Mouse (Mus musculus): ENCODE data around the gene Dynlt1a. TPM values are rescaled to one million over a fixed set of nuclear protein-coding genes. Genes with fewer than 3 reads are reported as not detected.
"Not testable (repeated sequence)": the region's sequence is repeated elsewhere in the genome, so short reads cannot be mapped to it uniquely, and the experiment has no call there.

The Dynlt1a gene
- total RNA-seq (2021) = 1 to 10 TPM; 4.2 to 5.1 TPM

DNA sequence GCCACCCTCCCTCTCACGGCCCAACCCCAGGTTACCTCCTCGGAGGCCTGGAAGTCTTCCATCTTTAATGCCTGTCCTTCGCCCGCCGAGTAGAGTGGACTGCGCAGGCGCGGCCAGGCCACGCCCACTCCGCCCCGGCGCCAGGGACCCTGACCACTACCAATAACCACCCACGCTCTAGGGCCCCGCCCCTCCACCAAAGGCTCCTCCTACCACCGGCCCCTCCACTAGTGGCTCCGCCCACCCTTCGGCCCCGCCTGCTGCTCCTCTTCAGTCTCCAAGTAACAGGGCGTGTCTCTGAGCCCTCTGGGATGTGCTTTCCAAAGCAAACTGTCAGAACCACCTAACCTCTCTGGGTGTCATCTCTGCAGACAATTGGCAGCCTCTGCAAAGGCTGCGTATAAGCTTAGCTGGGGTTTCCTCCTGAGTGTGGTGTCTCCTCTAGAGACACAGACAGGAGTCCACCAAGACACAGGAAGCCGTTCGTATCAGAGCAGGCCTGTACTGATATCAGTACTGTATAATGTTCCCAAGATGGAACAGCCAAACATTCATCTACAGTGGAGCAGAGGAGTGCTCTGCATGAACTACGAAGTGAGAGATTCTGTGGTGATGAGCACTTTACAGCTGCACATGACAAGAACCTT, at the start of gene Dynlt1a:
Gene Dynlt1a, minus strand, starts transcription at position 162 of the 647 bp plus-strand sequence.
- peak; percentile 99 for DNase-seq

GRCm38 (mm10) chr17:6355256-6355655, 38.0 kb upstream of the Dynlt1a start:
- DNase-seq = peak; percentile 6

DNA sequence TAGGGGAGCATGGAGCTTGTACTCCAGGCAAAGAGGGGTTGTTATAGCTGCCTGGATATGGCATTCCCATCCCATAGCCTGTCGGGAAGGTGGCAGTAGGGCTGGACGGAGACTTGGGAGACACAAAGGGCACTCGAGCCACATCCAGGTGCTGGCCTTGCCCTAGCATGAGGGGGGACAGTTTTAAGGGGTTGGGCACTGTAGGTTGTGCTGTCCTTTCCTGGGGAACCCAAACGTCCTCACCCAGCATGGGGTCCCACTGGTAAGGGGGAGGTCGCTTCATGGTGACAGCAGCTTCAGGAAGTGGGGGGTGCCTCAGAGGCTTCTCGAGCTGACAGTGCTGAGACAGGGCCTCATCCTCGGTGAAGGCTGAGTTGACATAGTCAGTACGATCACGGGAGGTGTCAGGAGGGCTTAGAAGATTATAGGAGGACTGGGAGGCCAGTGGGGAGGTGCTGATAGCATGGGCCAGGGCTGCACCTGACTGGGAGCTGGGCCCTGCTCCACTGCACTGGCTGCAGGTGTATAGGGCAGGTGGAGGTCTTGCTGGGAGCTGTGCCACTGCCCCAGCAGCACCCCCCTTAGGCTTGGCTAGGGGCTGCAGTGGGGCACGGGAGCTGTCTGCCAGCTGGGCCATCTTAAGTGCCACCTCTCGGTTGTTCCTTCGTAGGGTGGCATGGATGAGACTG, 25.4 kb upstream of the Dynlt1a start:
- not testable (repeated sequence) for DNase-seq

GRCm38 (mm10) chr17:6328997-6329396, 11.7 kb upstream of the Dynlt1a start:
- DNase-seq = not testable (repeated sequence)

- DNase-seq = not testable (repeated sequence)
Observed at GRCm38 (mm10) chr17:6327554-6327953, 10.3 kb upstream of the Dynlt1a start.

DNA sequence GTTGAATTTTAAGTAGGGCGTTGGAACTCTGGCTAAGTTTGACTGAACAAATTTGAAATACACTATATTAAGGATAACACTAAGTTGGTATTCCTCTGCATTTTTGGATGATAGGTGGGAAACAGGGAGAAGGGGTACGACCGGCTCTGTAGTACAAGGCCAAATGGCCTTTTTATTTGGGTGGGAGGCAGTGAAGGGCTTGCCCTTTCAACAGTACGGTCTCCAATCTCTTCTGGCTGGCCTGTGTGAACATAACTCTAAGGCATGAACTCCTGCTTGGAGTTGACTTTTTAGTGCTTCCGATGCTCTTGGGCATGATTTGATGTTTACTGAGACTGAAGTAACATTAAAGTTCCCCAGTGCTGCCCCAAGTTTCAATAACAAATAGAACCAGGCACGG, 8.2 kb upstream of the Dynlt1a start:
- not testable (repeated sequence) for DNase-seq

- DNase-seq = not testable (repeated sequence)
Observed at GRCm38 (mm10) chr17:6325021-6325420, 7.7 kb upstream of the Dynlt1a start.

- DNase-seq = not testable (repeated sequence)
Observed at GRCm38 (mm10) chr17:6321778-6322101, 4.4 kb upstream of the Dynlt1a start.

DNA sequence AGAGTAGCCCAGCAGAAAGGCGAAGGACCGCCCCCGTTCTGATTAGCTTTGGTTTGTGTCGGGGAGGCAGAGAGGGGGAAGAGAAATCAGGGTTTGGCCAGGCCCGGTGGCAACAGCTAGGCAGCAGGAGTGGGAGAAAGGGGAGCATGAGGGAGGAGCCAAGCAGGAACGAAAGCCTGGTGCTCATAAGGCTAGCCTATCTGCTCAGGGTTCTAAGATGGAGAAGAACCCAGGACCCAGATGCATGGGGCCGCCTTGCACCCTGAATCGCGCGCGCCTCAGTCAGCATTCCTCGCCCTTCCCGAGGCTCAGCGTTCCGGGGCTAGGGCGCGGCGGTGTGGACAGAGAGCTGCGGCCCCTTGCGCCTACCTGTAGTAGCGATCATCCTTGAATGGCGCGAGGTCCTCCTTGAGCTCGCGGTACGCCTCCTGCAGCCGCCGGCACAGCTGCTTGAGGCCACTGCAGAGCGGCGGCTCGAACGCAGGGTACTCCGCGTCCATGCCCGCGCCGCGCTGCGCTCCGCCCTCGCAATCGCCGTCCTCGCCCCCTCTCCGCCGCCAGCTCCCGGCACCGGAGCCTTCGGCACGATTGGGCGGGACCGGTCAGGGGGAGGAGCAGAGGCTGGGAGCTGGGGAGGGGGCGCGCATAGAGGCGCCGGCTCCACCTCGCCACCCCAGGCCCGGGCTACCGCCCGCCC, 3.9 kb upstream of the Dynlt1a start:
- DNase-seq = not testable (repeated sequence)

GRCm38 (mm10) chr17:6316379-6317126, 747 bp downstream of the Dynlt1a start:
- peak; percentile 68 for DNase-seq

DNA sequence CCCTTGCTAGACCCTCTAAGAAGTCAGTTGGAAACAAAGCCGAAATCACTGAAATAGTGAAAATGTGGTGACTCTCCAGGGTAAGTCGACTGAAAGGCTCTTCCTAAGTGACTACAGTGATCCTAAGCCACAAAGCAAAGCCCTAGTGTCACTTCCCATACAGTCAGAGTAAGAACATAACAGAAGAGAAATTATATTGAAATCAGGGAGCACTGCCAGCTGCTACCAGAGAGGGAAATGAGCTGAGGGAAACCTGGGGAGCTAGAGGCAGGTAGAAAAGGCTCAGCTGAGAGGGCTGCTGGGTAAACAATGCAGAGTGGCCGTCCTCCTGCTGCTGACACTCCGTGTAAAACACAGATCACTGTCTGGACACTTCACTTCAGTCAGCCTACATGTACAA, 1.6 kb downstream of the Dynlt1a start:
- DNase-seq = peak; percentile 5

GRCm38 (mm10) chr17:6314493-6314892, 2.8 kb downstream of the Dynlt1a start:
- DNase-seq = not testable (repeated sequence)

GRCm38 (mm10) chr17:6312755-6313154, 4.5 kb downstream of the Dynlt1a start:
- not testable (repeated sequence) for DNase-seq

DNA sequence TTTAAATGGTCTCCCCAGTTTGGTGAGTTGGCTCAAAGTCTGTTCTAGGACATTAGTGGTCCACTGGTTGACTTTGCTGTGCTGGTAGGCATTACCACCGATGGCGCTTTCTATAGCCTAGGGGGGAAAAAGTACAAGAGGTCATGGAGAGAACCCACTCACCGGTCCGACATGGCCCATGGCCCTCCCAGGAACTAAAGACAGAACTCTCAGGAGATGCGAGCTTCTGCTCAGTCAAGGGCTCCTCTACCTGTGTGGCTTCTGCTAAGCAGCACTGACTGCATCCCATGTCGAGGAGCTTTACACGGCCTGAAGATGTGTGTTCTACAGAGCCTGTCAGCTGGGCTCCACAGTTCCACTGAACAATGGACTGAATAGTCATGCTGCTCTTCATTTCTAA, 5.6 kb downstream of the Dynlt1a start:
- DNase-seq = not testable (repeated sequence)

GRCm38 (mm10) chr17:6306503-6306902, 10.8 kb downstream of the Dynlt1a start:
- not testable (repeated sequence) for DNase-seq

GRCm38 (mm10) chr17:6305656-6306270, 11.5 kb downstream of the Dynlt1a start:
- not testable (repeated sequence) for DNase-seq

GRCm38 (mm10) chr17:6304891-6305290, 12.4 kb downstream of the Dynlt1a start:
- DNase-seq = not testable (repeated sequence)

DNA sequence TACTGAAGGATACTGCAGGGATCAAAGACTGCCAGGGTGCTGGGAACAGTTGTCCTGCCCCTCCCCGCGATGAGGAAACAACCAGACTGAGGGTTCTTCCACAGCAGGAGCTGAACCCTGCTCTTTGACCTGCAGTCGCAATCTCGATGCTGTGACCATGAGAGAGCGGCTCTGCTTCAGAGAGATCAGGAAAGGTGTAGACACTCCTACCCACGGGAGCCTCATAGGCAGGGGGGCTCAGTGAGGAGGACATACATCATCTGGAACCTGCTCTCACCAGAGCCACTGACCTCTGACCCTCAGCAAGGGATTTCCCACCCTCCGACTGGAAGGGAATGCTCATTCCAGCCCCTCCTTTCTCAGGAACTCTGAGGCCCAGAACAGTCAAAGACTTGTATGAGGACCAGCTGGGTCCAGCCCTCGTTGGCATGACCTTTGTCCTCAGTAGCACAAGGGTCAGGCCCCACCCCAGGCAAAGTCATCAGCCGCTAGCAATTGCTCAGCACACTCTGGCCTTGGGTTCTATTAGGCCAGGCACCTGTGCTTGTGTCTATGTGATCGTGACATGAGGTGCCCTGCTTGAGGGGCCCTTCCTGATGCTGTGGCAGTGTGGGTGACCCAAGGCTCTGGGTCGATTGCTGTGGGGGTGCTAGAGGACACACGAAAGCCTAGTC, 17.0 kb downstream of the Dynlt1a start:
- not testable (repeated sequence) for DNase-seq

GRCm38 (mm10) chr17:6297060-6297795, 20.1 kb downstream of the Dynlt1a start:
- not testable (repeated sequence) for DNase-seq

GRCm38 (mm10) chr17:6293882-6294281, 23.4 kb downstream of the Dynlt1a start:
- not testable (repeated sequence) for DNase-seq

GRCm38 (mm10) chr17:6289045-6289444, 28.3 kb downstream of the Dynlt1a start:
- DNase-seq = not testable (repeated sequence)
